Mouse (Mus musculus) embryo, embryonic 10.5 days (tissue): ENCODE measurements at regions not wholly inside any gene's neighbourhood (a gene's known extent, or its start where the extent isn't known, plus 50 kb on each side); places are given as distances from the start of the nearest gene placed in this dataset.

ENCODE experiments used
- DNase-seq: peaks from one replicate; pipeline ENCODE4 v3.0.0-alpha.2; 2015; ENCODE audit warnings: low spot score

GRCm38 (mm10) chr9:33930286-33930685 is 555.4 kb upstream of the Kirrel3 start:
- no peak for DNase-seq

GRCm38 (mm10) chr9:33934071-33934470 is 551.6 kb upstream of the Kirrel3 start:
- no peak for DNase-seq

GRCm38 (mm10) chr9:33954319-33954718 is 531.4 kb upstream of the Kirrel3 start:
- no peak for DNase-seq
